Mouse (Mus musculus) ovary, adult 18-20 months (tissue): ENCODE data around the gene Abca8a.

Source experiments
- DNase-seq: peaks from one replicate; pipeline ENCODE4 v3.0.0; 2022; ENCODE audit warnings: low spot score, mixed read lengths

Abca8a gene

GRCm38 (mm10) chr11:110095858-110096257, at the start of gene Abca8a:
Gene Abca8a (minus strand): TSS chr11:110095978.
- DNase-seq: no peak

- DNase-seq: no peak
These were observed 49.6 kb upstream of the Abca8a start for GRCm38 (mm10) chr11:110145421-110145820.

- DNase-seq: no peak
These were observed 35.0 kb upstream of the Abca8a start for GRCm38 (mm10) chr11:110130760-110131159.

- no peak for DNase-seq
These were observed 15.4 kb upstream of the Abca8a start for GRCm38 (mm10) chr11:110111137-110111536.

GRCm38 (mm10) chr11:110101437-110101836, 5.7 kb upstream of the Abca8a start:
- no peak for DNase-seq

- DNase-seq: no peak
These were observed 3.1 kb upstream of the Abca8a start for GRCm38 (mm10) chr11:110098901-110099300.

DNA sequence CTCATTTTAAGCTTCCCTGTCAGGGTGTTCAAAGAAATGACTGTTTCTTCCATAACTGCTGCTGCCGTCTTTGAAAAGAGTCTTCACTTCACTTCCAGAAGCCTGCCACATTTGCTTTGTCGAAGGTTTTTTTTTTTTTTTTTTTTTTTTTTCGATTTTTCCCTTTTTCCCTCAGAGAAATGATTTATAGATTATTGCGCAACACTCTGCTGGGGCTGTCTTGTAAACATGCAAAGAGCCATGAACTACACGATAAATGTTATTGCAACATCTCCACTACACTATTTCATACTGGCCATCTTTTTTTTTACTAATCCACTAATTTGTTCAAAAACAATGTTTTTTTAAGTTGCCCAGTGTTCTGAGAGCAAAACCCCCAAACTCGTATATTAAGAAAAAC, 1.7 kb upstream of the Abca8a start:
- no peak for DNase-seq

DNA sequence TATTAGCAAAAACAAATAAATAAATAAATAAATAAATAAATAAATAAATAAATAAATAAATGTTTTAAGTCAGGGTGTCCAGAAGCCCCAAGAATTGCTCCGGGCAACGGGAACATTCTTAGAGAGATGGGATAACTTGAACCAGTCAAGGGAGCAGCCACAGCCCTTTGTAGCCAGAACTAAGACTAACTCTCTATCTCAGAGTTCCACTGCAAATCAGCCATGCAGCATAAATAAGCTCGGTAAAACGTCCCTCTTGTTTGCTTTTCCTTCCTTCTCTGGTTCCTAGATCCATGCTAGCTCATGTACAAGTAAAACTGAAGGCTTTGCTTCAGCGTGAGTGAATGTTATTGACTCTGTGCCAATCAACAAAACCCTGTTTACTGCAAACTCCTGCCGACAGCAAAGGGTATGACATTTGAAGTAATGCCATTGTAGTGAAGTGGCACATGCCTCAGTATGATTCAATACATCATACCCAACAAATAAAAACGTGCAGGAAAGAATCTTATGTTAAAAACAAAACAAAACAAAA, 865 bp downstream of the Abca8a start:
- DNase-seq: no peak

GRCm38 (mm10) chr11:110094236-110094635, 1.5 kb downstream of the Abca8a start:
- no peak for DNase-seq

DNA sequence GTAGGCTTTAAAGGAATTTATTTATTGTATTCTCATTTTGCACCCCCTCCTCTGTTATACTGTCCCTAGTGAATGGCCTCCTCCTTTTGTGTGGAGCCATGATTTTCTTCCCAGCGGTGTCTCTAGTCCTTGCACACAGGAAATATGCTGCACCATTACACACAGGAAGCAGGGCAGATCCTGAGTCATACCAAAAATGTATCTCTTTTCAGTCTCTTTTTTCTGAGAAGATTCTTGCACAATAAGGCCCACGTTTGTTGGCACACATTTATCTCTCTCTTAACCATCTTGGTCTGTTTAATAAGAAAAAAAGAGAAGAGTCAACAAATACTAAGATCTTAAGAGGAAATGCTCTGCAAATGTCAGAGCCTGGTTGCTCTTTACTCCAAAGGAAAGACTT, 4.5 kb downstream of the Abca8a start:
- DNase-seq: no peak

GRCm38 (mm10) chr11:110072158-110072557, 23.6 kb downstream of the Abca8a start:
- no peak for DNase-seq

DNA sequence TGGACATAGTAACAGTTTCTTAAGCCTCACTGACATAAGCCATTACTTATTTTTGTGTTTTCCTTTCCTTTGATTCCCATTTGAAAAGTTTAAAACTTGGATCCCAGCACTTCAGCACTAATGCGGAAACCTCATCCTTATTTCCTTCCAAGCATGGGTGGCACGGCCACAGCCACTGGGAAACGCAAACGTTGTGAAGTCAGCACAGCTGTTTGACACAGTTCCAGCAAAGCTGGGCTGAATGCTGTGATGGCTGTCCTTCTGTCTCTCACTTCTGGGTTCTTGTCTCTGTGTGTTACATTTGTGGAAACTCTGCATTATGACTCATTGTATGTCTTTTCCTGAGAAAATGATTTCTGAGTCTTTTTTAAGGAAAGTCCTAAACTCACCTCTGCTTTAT, 34.7 kb downstream of the Abca8a start:
- no peak for DNase-seq

GRCm38 (mm10) chr11:110060127-110060526, 35.7 kb downstream of the Abca8a start:
- no peak for DNase-seq

DNA sequence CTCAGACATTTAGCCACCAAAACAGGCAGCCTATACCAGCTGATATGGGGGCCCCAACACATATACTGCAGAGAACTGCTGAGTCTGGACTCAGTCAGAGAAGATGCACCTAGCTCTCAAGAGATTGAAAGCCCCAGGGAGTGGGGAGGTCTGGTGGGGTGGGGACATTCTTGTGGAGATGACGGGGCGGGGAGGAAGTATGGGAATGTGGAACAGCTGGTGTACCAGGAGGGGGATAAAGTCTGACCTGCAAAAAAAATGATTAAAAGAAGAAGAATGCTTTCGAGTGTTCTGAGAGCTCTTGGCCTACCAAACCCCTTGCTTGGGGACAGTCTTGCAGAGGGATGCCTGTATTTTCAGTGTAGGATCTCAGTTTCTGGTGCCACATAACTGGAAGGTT, 42.1 kb downstream of the Abca8a start:
- no peak for DNase-seq

GRCm38 (mm10) chr11:110037795-110038194, 58.0 kb downstream of the Abca8a start:
- DNase-seq: no peak

DNA sequence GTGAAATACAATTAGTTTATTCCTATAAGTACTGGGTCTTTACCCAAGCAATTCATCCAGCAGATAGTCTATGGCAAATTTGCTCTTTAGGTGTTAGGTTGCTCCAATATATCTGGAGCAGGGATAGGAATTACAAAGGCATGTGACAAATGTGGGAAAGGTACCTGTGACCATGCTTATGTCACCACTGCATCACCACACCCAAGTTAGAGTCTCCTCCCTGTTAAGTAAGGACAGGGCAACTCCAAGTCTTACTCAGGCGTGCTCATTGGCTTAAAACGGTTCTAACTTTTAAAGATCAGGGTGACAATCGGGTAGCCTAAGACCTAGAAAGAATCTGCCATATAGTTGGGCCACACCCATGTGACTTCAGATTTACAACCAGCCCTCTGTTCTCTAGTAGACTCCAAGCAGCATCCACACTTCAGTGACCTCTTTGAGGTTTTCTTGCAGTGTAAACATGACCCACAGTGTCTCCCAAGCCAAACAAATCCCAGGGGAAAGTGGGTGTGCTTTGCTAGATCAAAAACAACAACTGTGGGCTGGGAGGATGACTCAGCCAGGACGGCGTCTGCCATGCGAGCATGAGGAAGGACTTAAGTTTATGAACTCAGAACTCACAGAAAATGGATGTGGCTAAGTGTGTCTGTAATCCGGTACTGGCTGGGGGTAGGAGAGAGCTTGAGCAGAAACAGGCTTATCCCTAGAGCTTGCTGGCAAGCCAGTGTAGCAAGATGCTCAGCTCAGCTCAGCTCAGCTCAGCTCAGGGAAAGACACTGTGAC, 66.7 kb downstream of the Abca8a start:
- DNase-seq: peak; percentile 23

DNA sequence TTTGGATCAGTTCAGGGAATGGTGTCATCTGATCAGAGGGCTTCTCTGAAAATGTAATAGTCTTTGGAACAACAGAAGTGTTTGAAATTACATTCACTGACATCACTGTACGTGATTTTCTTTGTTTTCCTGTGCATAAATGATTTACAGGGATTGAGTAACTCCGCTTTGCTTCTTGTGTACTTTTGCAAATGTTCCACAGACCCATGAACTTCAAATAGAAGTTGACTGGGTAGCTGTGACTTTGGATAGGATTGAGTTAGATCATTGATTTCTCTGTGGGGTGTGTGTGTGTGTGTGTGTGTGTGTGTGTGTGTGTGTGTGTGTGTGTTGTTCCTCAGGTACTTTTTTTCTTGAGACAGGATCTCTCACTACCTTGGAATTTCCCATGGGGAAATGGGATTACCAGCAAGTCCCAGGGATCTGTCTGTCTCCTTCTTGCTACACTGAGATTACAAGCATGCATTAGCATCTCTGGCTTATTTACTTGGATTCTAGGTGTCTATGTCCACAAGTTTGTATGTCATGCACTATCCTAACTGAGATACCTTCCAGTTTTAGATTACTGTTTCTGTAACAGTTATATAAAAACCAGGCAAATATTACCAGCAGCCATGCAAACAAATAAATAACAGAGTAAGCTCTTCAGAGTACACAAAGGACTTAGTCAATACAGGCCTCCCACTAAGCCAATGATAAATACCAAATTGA, 84.8 kb downstream of the Abca8a start:
- DNase-seq: no peak

GRCm38 (mm10) chr11:109995624-109996023, 100.2 kb downstream of the Abca8a start, which contains the start of gene Abca8b:
Gene Abca8b (minus strand): TSS chr11:109995845.
- DNase-seq: peak; percentile 54

DNA sequence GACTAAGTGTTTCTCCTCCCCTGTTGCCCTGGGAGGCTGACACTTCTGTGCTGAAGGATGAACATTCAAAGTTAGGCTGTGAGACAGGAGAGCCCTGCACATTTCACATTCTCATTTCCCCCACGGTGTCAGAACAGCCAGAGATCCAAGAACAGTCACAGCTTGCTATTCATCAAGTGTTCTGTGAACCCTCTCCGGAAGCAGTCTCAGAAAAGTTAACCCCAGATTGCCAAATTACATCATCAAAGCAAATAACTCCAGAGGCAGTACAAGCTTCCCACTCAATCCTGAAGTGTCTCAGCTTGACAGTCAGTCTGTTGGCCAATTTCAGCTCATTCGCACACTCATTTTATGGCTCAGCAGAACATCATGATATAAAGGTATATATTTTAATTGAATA, 100.8 kb downstream of the Abca8a start:
- DNase-seq: no peak

DNA sequence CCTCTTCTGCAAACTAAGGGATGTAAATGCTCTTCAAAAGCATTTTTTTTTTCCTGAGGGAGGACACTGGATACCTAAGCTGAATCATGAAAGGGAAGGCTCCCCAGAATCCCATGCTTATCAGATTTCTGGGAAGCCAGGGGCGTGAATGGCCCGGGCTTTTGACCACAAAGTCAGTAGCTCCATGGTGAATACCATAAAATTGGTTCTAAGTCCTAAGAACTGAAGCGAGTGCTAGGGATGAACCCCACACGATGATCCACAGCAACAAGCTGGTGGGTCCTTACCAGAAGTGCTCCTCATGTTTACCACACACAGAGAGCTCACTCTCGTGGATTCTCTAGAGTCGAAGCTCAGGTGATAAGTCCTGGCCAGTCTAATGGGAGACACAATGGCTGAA, 101.8 kb downstream of the Abca8a start:
- no peak for DNase-seq

DNA sequence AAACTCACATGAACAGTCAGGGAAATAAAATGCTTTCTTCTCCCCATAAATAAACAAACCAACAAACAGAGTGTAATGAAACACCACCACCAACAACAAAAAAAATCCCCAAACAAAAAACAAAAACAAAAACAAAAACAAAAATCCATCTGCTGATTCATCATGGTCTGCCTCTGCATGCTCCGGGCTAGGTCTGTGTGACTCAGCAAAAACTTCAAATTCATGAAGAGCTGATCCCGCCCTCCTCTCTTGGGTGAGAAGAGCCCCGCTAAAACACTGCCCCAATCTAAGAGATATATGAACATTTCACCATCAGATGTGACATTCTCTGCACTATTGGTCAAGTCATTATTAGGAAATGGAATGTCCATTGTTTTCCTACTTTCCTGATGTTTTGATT, 104.5 kb downstream of the Abca8a start:
- no peak for DNase-seq

GRCm38 (mm10) chr11:109990256-109990655, 105.5 kb downstream of the Abca8a start:
- no peak for DNase-seq

DNA sequence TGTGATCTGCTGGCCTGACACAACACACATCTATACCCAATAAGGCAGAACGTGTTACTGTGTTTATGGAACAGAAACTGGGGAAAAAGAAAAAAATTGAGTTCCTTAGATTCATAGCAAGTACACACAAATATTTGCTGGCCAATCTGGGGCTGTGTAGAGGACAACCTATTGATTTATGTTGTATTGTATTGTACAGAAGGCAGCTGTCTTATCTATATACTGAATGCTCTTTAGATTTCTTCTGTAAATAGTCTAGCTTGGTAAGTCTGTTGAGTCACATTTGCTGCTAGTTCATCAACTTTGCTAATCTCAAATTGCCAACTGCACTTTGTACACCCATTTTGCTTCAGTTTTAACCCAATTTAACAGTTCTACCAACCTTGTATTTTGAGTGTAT, 107.6 kb downstream of the Abca8a start:
- no peak for DNase-seq
